Mouse (Mus musculus): ENCODE results near the gene Pck1. TPM values are rescaled to one million over a fixed set of nuclear protein-coding genes. Genes with fewer than 3 reads are reported as not detected.

Pck1 gene
- total and polyA plus RNA-seq, 2 experiments from 2014 or later, result 0.29 to 1.7 TPM

- Histone ChIP-seq H3K27ac (ENCODE audit: low read depth) (peak overlapping the region; percentile 89), H3K4me1 (ENCODE audit: control insufficient read depth, insufficient read depth) (peaks cover 24% of the 10 kb centered on the region), H3K9me3 (replicated peaks; ENCODE audit: control insufficient read depth, low read length) (0 out of 2 replicates have a peak, but pooled peaks cover 3% of the 10 kb centered on the region), H3K4me3 (ENCODE audit: low read depth, low read length) (peak overlapping the region; percentile 6), H3K27me3 (ENCODE audit: control insufficient read depth, insufficient read depth, low read length) (no peaks in the 10 kb centered on the region; the same call in 1 of the 2 replicates), H3K9ac (replicated peaks; ENCODE audit: low read depth, low read length) (peak overlapping the region; percentile 49), H3K4me2 (ENCODE audit: low read depth, low read length) (peak overlapping the region; percentile 47), H3K36me3 (replicated peaks; ENCODE audit: control insufficient read depth, insufficient read depth, low read length) (no peaks in the 10 kb centered on the region)
- ATAC-seq (ENCODE audit: insufficient read depth, low read depth), result peak; percentile 75
- TF ChIP-seq CTCF (IDR thresholded peaks at IDR 0.05; ENCODE audit: low read depth) (no peak), EP300 (IDR thresholded peaks at IDR 0.05; ENCODE audit: low read depth) (no peak)
- WGBS, result 10% methylated on average over 22 of the region's 22 CpGs
- DNase-seq (ENCODE audit: low spot score), result peak; percentile 88
Observed at GRCm38 (mm10) chr2:173173521-173174511, 21.0 kb downstream of the Pck1 start.

- Histone ChIP-seq H3K27me3 (ENCODE audit: control insufficient read depth, insufficient read depth, low read length) (no peaks in the 10 kb centered on the region; the same call in 1 of the 2 replicates), H3K36me3 (replicated peaks; ENCODE audit: control insufficient read depth, insufficient read depth, low read length) (no peaks in the 10 kb centered on the region), H3K9me3 (replicated peaks; ENCODE audit: control insufficient read depth, low read length) (0 out of 2 replicates have a peak, but pooled peaks cover 3% of the 10 kb centered on the region), H3K9ac (replicated peaks; ENCODE audit: low read depth, low read length) (no peak overlapping the region), H3K4me2 (ENCODE audit: low read depth, low read length) (no peak overlapping the region), H3K27ac (ENCODE audit: low read depth) (peak overlapping the region; percentile 89), H3K4me1 (ENCODE audit: control insufficient read depth, insufficient read depth) (peaks cover 24% of the 10 kb centered on the region), H3K4me3 (ENCODE audit: low read depth, low read length) (no peak overlapping the region)
- DNase-seq (ENCODE audit: low spot score) (no peak), ATAC-seq (ENCODE audit: insufficient read depth, low read depth) (no peak)
- TF ChIP-seq CTCF (IDR thresholded peaks at IDR 0.05; ENCODE audit: low read depth) (no peak), EP300 (IDR thresholded peaks at IDR 0.05; ENCODE audit: low read depth) (no peak)
- 64% methylated on average over 1 of the region's 1 CpGs for WGBS
Observed at GRCm38 (mm10) chr2:173174569-173174968, 21.7 kb downstream of the Pck1 start.

GRCm38 (mm10) chr2:173175703-173176102 lies 22.9 kb downstream of the Pck1 start:
- Histone ChIP-seq H3K27me3 (ENCODE audit: control insufficient read depth, insufficient read depth, low read length) (no peaks in the 10 kb centered on the region; the same call in 1 of the 2 replicates), H3K4me1 (ENCODE audit: control insufficient read depth, insufficient read depth) (peaks cover 24% of the 10 kb centered on the region), H3K4me3 (ENCODE audit: low read depth, low read length) (no peak overlapping the region), H3K9me3 (replicated peaks; ENCODE audit: control insufficient read depth, low read length) (0 out of 2 replicates have a peak, but pooled peaks cover 3% of the 10 kb centered on the region), H3K4me2 (ENCODE audit: low read depth, low read length) (no peak overlapping the region), H3K27ac (ENCODE audit: low read depth) (no peak overlapping the region), H3K9ac (replicated peaks; ENCODE audit: low read depth, low read length) (no peak overlapping the region), H3K36me3 (replicated peaks; ENCODE audit: control insufficient read depth, insufficient read depth, low read length) (no peaks in the 10 kb centered on the region)
- ATAC-seq (ENCODE audit: insufficient read depth, low read depth), result no peak
- TF ChIP-seq EP300 (IDR thresholded peaks at IDR 0.05; ENCODE audit: low read depth), result no peak
- peak; percentile 0; the same call in 1 of the 2 replicates for TF ChIP-seq CTCF (IDR thresholded peaks at IDR 0.05; ENCODE audit: low read depth)
- WGBS, result 88% methylated on average over 5 of the region's 5 CpGs
- DNase-seq (ENCODE audit: low spot score), result no peak

GRCm38 (mm10) chr2:173177481-173177880 lies 24.6 kb downstream of the Pck1 start:
- TF ChIP-seq EP300 (IDR thresholded peaks at IDR 0.05; ENCODE audit: low read depth), result no peak
- TF ChIP-seq CTCF (IDR thresholded peaks at IDR 0.05; ENCODE audit: low read depth), result no peak
- peak overlapping the region; percentile 35 for H3K27ac ChIP-seq (ENCODE audit: low read depth)
- ATAC-seq (ENCODE audit: insufficient read depth, low read depth) (no peak), DNase-seq (ENCODE audit: low spot score) (no peak)
- H3K4me2 ChIP-seq (ENCODE audit: low read depth, low read length), result no peak overlapping the region
- no peak overlapping the region for H3K9ac ChIP-seq (replicated peaks; ENCODE audit: low read depth, low read length)
- H3K4me1 ChIP-seq (ENCODE audit: control insufficient read depth, insufficient read depth), result peaks cover 13% of the 10 kb centered on the region; the same call in 1 of the 2 replicates
- 64% methylated on average over 5 of the region's 5 CpGs for whole genome bisulfite sequencing
- H3K4me3 ChIP-seq (ENCODE audit: low read depth, low read length), result no peak overlapping the region
- no peaks in the 10 kb centered on the region for H3K36me3 ChIP-seq (replicated peaks; ENCODE audit: control insufficient read depth, insufficient read depth, low read length)
- H3K27me3 ChIP-seq (ENCODE audit: control insufficient read depth, insufficient read depth, low read length), result no peaks in the 10 kb centered on the region
- 0 out of 2 replicates have a peak, but pooled peaks cover 3% of the 10 kb centered on the region for H3K9me3 ChIP-seq (replicated peaks; ENCODE audit: control insufficient read depth, low read length)

GRCm38 (mm10) chr2:173177951-173178350 lies 25.1 kb downstream of the Pck1 start:
- H3K9me3 ChIP-seq (replicated peaks; ENCODE audit: control insufficient read depth, low read length), result 0 out of 2 replicates have a peak, but pooled peaks cover 3% of the 10 kb centered on the region
- H3K36me3 ChIP-seq (replicated peaks; ENCODE audit: control insufficient read depth, insufficient read depth, low read length), result no peaks in the 10 kb centered on the region
- H3K4me2 ChIP-seq (ENCODE audit: low read depth, low read length), result no peak overlapping the region
- ATAC-seq (ENCODE audit: insufficient read depth, low read depth) (no peak), DNase-seq (ENCODE audit: low spot score) (no peak)
- peaks cover 9% of the 10 kb centered on the region; the same call in 1 of the 2 replicates for H3K4me1 ChIP-seq (ENCODE audit: control insufficient read depth, insufficient read depth)
- H3K27me3 ChIP-seq (ENCODE audit: control insufficient read depth, insufficient read depth, low read length), result no peaks in the 10 kb centered on the region
- H3K9ac ChIP-seq (replicated peaks; ENCODE audit: low read depth, low read length), result no peak overlapping the region
- TF ChIP-seq CTCF (IDR thresholded peaks at IDR 0.05; ENCODE audit: low read depth) (no peak), EP300 (IDR thresholded peaks at IDR 0.05; ENCODE audit: low read depth) (no peak)
- WGBS, result 68% methylated on average over 8 of the region's 8 CpGs
- H3K4me3 ChIP-seq (ENCODE audit: low read depth, low read length), result no peak overlapping the region
- peak overlapping the region; percentile 35 for H3K27ac ChIP-seq (ENCODE audit: low read depth)

Measured in heart, postnatal 0 days (tissue).